Mouse (Mus musculus) midbrain, embryonic 15.5 days (tissue): Measurements from ENCODE around the gene Dop1a. TPM values are rescaled to one million over a fixed set of nuclear protein-coding genes. Genes with fewer than 3 reads are reported as not detected.

Source experiments
- ATAC-seq: fragments of 200-750 bp; cut with Nextera tagmentation; replicated peaks from 2 replicates; pipeline ENCODE4 v1.8.0; 2017; ENCODE audit warnings: moderate TSS enrichment
- H3K27ac ChIP-seq: fragments of 300-500 bp; sonication (generic); 2 replicates; pipeline ENCODE4 v1.5.1; 2015; ENCODE audit warnings: mild to moderate bottlenecking, inconsistent platforms
- H3K27me3 ChIP-seq: fragments of 300-500 bp; sonication (generic); replicated peaks from 2 replicates; pipeline ENCODE4 v1.6.1; 2015; ENCODE audit warnings: inconsistent platforms
- H3K36me3 ChIP-seq: fragments of 300-500 bp; sonication (generic); replicated peaks from 2 replicates; pipeline ENCODE4 v1.6.1; 2015; ENCODE audit warnings: inconsistent platforms
- H3K4me1 ChIP-seq: fragments of 300-500 bp; sonication (generic); 2 replicates; pipeline ENCODE4 v1.6.1; 2015; ENCODE audit warnings: inconsistent platforms
- H3K4me2 ChIP-seq: fragments of 300-500 bp; sonication (generic); 2 replicates; pipeline ENCODE4 v1.6.1; 2015; ENCODE audit warnings: inconsistent platforms, mild to moderate bottlenecking, moderate library complexity
- H3K4me3 ChIP-seq: fragments of 300-500 bp; sonication (generic); 2 replicates; pipeline ENCODE4 v1.5.1; 2015; ENCODE audit warnings: mild to moderate bottlenecking, inconsistent platforms
- H3K9ac ChIP-seq: fragments of 300-500 bp; sonication (generic); 2 replicates; pipeline ENCODE4 v1.6.1; 2015; ENCODE audit warnings: mild to moderate bottlenecking, inconsistent platforms
- H3K9me3 ChIP-seq: fragments of 300-500 bp; sonication (generic); 2 replicates; pipeline ENCODE4 v1.6.1; 2016; ENCODE audit warnings: inconsistent platforms
- WGBS: fragments of 180-500 bp; shearing (Covaris S2); methylation state at CpG from one replicate; pipeline ENCODE4 v1.1.7; 2015; ENCODE audit warnings: mixed read lengths; 5-methylcytosine and 5-hydroxymethylcytosine counted together
- polyA plus RNA-seq: library from polyadenylated mRNA; unstranded; fragments of >200 nt; fragmentation: Nextera tagmentation; extraction: Ambion mirVana; gene quantifications from 2 replicates; pipeline ENCODE4 v1.2.1, GENCODE M21; 2015

Gene Dop1a
- polyA plus RNA-seq, 1 experiment from 2014 or later, result 44.5 TPM

DNA sequence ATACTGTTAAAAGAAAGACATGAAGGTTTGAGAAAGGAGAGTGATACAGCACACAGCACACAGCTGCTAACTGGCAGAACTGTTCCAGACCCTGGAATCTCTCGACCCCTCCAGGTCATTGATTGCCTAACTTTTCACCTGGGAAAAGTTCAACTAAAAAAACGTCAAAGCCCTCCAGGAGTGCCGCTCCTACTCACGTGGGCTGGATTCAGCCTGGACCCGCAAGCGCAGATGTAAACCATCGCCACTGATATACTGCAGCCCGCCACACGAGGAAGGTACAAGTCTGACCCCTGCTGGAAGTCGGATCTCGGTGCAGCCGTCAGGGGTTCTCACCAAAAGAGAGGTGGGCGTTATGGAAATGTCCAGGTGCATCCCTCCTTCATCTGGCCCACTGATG lies 15.3 kb upstream of the Dop1a start:
- WGBS, result 1% methylated on average over 13 of the region's 13 CpGs
- peaks cover 12% of the 10 kb centered on the region for H3K4me1 ChIP-seq
- H3K4me3 ChIP-seq, result peak overlapping the region; percentile 22; the same call in 1 of the 2 replicates

DNA sequence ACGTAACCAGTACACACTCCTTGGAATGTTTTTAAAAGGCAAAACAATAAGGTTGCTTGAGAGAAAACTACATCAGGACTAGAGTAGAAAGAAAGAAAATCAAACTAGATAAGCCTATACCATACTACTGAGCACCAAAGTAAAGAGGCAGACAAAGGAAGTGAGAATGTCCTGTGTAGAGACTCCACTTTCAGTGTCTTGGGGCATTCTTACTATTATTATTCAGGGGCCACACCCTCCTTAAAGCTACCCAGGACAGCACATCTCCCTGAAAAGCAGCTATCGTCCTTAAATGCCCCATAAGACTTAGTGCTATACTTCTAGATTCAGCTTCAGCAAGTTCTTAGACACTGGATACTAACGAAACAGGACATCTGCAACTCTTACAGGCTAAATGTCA lies 13.3 kb upstream of the Dop1a start:
- WGBS, result 84% methylated on average over 3 of the region's 3 CpGs
- Histone ChIP-seq H3K4me3 (no peak overlapping the region), H3K9ac (no peak overlapping the region), H3K27ac (no peak overlapping the region), H3K4me2 (no peak overlapping the region), H3K27me3 (no peaks in the 10 kb centered on the region), H3K9me3 (no peaks in the 10 kb centered on the region), H3K4me1 (peaks cover 11% of the 10 kb centered on the region), H3K36me3 (no peaks in the 10 kb centered on the region)
- no peak for ATAC-seq

More for the DNA sequence above, 15.3 kb upstream of the Dop1a start:
- H3K36me3 ChIP-seq, result no peaks in the 10 kb centered on the region
- peak overlapping the region; percentile 51 for H3K4me2 ChIP-seq
- no peaks in the 10 kb centered on the region; the same call in 1 of the 2 replicates for H3K27me3 ChIP-seq
- no peak overlapping the region for H3K9ac ChIP-seq
- H3K9me3 ChIP-seq, result no peaks in the 10 kb centered on the region
- peak; percentile 90 for ATAC-seq
- H3K27ac ChIP-seq, result no peak overlapping the region

GRCm38 (mm10) chr9:86464151-86465105 lies 2.5 kb upstream of the Dop1a start, which contains the start of gene Ube2cbp:
Gene Ube2cbp, minus strand, starts transcription at chr9:86464950.
- 2% methylated on average over 70 of the region's 70 CpGs for WGBS
- Histone ChIP-seq H3K27me3 (peaks cover 5% of the 10 kb centered on the region; the same call in 1 of the 2 replicates), H3K9ac (peak within 1 kb of the TSS; percentile 73), H3K4me1 (peaks cover 31% of the 10 kb centered on the region), H3K4me3 (peak within 1 kb of the TSS; percentile 76), H3K27ac (peak within 1 kb of the TSS; percentile 90), H3K36me3 (no peaks in the 10 kb centered on the region), H3K9me3 (no peaks in the 10 kb centered on the region), H3K4me2 (peak within 1 kb of the TSS; percentile 55)
- peak; percentile 84 for ATAC-seq

GRCm38 (mm10) chr9:86475956-86476355 lies 9.0 kb downstream of the Dop1a start:
- Histone ChIP-seq H3K27me3 (no peaks in the 10 kb centered on the region), H3K9ac (no peak overlapping the region), H3K4me1 (no peaks in the 10 kb centered on the region), H3K4me2 (no peak overlapping the region), H3K27ac (no peak overlapping the region), H3K9me3 (no peaks in the 10 kb centered on the region), H3K4me3 (no peak overlapping the region), H3K36me3 (no peaks in the 10 kb centered on the region)
- ATAC-seq, result no peak
- WGBS, result 95% methylated on average over 4 of the region's 4 CpGs

DNA sequence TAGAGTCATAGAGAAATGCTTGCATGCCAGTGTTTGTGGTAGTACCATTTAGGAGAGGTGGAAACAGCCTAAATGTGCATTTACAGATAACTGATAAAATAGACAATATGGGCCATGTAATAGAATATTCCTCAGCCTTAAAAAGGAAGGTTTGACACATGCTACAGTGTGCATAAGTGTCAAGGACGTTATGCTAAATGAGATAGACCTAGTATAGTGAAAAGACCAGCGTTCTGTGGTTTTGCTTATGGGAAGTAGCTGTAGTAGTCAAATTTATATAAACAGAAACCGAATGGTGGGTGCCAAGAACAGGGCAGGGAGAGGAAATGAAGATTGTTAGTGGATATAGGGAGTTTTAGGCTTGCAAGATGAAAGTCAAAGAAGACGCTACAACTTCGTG lies 9.8 kb downstream of the Dop1a start:
- no peaks in the 10 kb centered on the region for H3K4me1 ChIP-seq
- H3K9ac ChIP-seq, result no peak overlapping the region
- H3K9me3 ChIP-seq, result no peaks in the 10 kb centered on the region
- no peak for ATAC-seq
- no peak overlapping the region for H3K27ac ChIP-seq
- H3K27me3 ChIP-seq, result no peaks in the 10 kb centered on the region
- H3K4me2 ChIP-seq, result no peak overlapping the region
- 80% methylated on average over 5 of the region's 5 CpGs for WGBS
- H3K36me3 ChIP-seq, result no peaks in the 10 kb centered on the region
- H3K4me3 ChIP-seq, result no peak overlapping the region

DNA sequence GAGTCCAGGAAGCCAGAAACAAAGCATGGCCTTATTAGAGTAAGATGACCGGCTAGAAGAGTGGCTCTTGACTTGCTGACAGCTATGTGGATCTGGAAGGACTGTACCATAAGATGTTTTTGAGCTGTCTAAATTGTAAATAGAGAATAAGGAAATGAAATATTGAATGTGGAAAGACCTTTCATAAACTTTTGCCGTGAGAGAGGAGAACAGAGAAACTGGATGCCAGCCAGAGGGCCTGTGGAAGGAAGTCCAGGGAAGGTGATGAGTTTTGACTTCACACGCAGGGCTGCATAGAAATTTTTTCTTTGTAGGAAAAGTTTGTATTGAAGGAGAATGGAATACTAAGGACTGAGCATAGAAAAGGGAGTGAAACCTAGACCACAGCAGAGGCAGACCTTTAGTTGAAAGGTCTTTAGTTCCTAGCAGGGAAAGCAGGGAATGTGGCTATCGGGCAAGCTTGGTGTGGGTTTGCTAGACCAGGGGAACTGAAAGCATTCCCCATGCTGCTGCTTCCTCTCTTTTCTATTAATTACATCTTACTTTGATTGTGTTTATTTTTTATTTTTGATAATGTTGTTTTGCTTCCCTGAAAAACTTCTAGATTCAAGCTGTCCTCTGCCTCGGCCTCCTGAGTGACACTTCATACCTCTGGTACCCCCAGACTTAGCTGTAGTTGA lies 11.6 kb downstream of the Dop1a start:
- no peak overlapping the region for H3K27ac ChIP-seq
- no peaks in the 10 kb centered on the region for H3K4me1 ChIP-seq
- H3K36me3 ChIP-seq, result no peaks in the 10 kb centered on the region
- no peaks in the 10 kb centered on the region for H3K27me3 ChIP-seq
- H3K9ac ChIP-seq, result no peak overlapping the region
- no peaks in the 10 kb centered on the region for H3K9me3 ChIP-seq
- ATAC-seq, result no peak
- WGBS, result 87% methylated on average over 5 of the region's 5 CpGs
- H3K4me3 ChIP-seq, result no peak overlapping the region
- H3K4me2 ChIP-seq, result no peak overlapping the region

GRCm38 (mm10) chr9:86482236-86482635 lies 15.3 kb downstream of the Dop1a start:
- Histone ChIP-seq H3K36me3 (no peaks in the 10 kb centered on the region), H3K4me1 (no peaks in the 10 kb centered on the region), H3K27me3 (no peaks in the 10 kb centered on the region), H3K4me2 (no peak overlapping the region), H3K4me3 (no peak overlapping the region), H3K9me3 (no peaks in the 10 kb centered on the region), H3K9ac (no peak overlapping the region), H3K27ac (no peak overlapping the region)
- whole genome bisulfite sequencing, result 95% methylated on average over 1 of the region's 1 CpGs
- no peak for ATAC-seq

GRCm38 (mm10) chr9:86491740-86492139 lies 24.8 kb downstream of the Dop1a start:
- H3K4me1 ChIP-seq, result no peaks in the 10 kb centered on the region
- no peaks in the 10 kb centered on the region for H3K27me3 ChIP-seq
- no peak overlapping the region for H3K4me3 ChIP-seq
- H3K9ac ChIP-seq, result no peak overlapping the region
- H3K9me3 ChIP-seq, result no peaks in the 10 kb centered on the region
- H3K4me2 ChIP-seq, result no peak overlapping the region
- 93% methylated on average over 2 of the region's 2 CpGs for WGBS
- ATAC-seq, result no peak
- no peak overlapping the region for H3K27ac ChIP-seq
- H3K36me3 ChIP-seq, result peaks cover 34% of the 10 kb centered on the region

DNA sequence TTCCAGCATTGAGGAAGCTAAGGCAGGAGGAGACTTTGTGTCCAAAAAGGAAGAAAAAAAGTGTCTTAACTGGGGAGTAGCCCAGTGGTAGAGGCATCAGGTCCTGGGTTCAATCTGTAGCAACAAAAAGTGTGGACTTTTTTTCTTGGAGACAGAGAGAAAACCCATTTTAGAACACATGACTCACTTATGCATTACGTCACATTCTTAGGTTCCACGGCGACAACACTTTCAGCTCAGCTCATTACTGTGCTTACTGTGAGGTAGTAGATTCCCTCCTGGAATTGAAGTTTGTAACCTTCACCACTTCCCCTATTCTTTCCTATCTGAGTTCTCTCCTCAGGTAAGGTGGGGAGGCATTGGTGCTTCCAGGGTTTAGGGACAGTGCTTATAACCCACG lies 29.3 kb downstream of the Dop1a start:
- H3K9me3 ChIP-seq, result no peaks in the 10 kb centered on the region
- H3K9ac ChIP-seq, result no peak overlapping the region
- H3K27ac ChIP-seq, result no peak overlapping the region
- no peak overlapping the region for H3K4me2 ChIP-seq
- no peak overlapping the region for H3K4me3 ChIP-seq
- peaks cover 37% of the 10 kb centered on the region for H3K36me3 ChIP-seq
- H3K27me3 ChIP-seq, result no peaks in the 10 kb centered on the region
- no peak for ATAC-seq
- no peaks in the 10 kb centered on the region for H3K4me1 ChIP-seq
- 92% methylated on average over 4 of the region's 4 CpGs for WGBS

DNA sequence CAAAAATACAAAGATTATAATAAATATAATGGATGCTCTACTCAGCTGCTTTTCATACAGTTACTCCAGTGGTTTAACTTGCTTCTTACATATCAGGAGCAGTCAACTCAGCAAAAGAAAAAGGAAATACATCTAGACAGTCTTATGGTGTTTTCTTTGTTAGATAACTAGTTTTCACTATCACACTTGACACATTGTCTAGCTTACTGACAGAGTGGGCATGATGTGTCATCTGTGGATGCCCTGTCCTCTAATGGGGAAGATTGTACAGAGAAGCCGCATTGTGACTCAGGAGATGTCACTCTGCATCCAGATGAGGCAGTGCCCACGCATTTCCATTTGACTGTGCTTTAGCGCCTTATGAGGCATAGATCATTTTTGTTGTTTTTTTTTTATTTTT lies 32.1 kb downstream of the Dop1a start:
- Histone ChIP-seq H3K9ac (no peak overlapping the region), H3K4me2 (no peak overlapping the region), H3K36me3 (peaks cover 22% of the 10 kb centered on the region), H3K27ac (no peak overlapping the region), H3K4me1 (no peaks in the 10 kb centered on the region), H3K9me3 (no peaks in the 10 kb centered on the region), H3K4me3 (no peak overlapping the region), H3K27me3 (no peaks in the 10 kb centered on the region)
- whole genome bisulfite sequencing, result 93% methylated on average over 3 of the region's 3 CpGs
- no peak for ATAC-seq

- Histone ChIP-seq H3K27ac (no peak overlapping the region), H3K4me1 (no peaks in the 10 kb centered on the region), H3K9ac (no peak overlapping the region), H3K27me3 (no peaks in the 10 kb centered on the region), H3K9me3 (no peaks in the 10 kb centered on the region), H3K36me3 (peaks cover 20% of the 10 kb centered on the region), H3K4me3 (no peak overlapping the region), H3K4me2 (no peak overlapping the region)
- ATAC-seq, result no peak
- WGBS, result 87% methylated on average over 4 of the region's 4 CpGs
Observed at GRCm38 (mm10) chr9:86507437-86507836, 40.5 kb downstream of the Dop1a start.

- H3K27me3 ChIP-seq, result no peaks in the 10 kb centered on the region
Observed at GRCm38 (mm10) chr9:86513733-86514132, 46.8 kb downstream of the Dop1a start.

More at GRCm38 (mm10) chr9:86513733-86514132, 46.8 kb downstream of the Dop1a start:
- H3K36me3 ChIP-seq, result peaks cover 45% of the 10 kb centered on the region; the same call in 1 of the 2 replicates
- no peak overlapping the region for H3K4me3 ChIP-seq
- no peaks in the 10 kb centered on the region for H3K4me1 ChIP-seq
- ATAC-seq, result no peak
- WGBS, result 65% methylated on average over 5 of the region's 5 CpGs
- H3K4me2 ChIP-seq, result no peak overlapping the region
- H3K9me3 ChIP-seq, result no peaks in the 10 kb centered on the region
- no peak overlapping the region for H3K9ac ChIP-seq
- no peak overlapping the region for H3K27ac ChIP-seq
